Mouse (Mus musculus) kidney, embryonic 15.5 days (tissue): ENCODE data around the gene Hsfy2. TPM values are rescaled to one million over a fixed set of nuclear protein-coding genes. Genes with fewer than 3 reads are reported as not detected.

Experiments used
- ATAC-seq: fragments of 200-750 bp; cut with Nextera tagmentation; replicated peaks from 2 replicates; pipeline ENCODE4 v1.8.0; 2017; ENCODE audit warnings: moderate TSS enrichment; ENCODE audit not compliant: low FRiP score
- H3K27ac ChIP-seq: fragments of 300-500 bp; sonication (generic); 2 replicates; pipeline ENCODE4 v1.5.1; 2015; ENCODE audit warnings: mild to moderate bottlenecking, inconsistent platforms
- H3K27me3 ChIP-seq: fragments of 300-500 bp; sonication (generic); 2 replicates; pipeline ENCODE4 v1.6.1; 2015; ENCODE audit warnings: inconsistent platforms
- H3K36me3 ChIP-seq: fragments of 300-500 bp; sonication (generic); 2 replicates; pipeline ENCODE4 v1.6.1; 2015; ENCODE audit warnings: inconsistent platforms
- H3K4me1 ChIP-seq: fragments of 300-500 bp; sonication (generic); 2 replicates; pipeline ENCODE4 v1.6.1; 2015; ENCODE audit warnings: inconsistent platforms
- H3K4me2 ChIP-seq: fragments of 300-500 bp; sonication (generic); 2 replicates; pipeline ENCODE4 v1.6.1; 2015; ENCODE audit warnings: moderate library complexity, mild to moderate bottlenecking, inconsistent platforms
- H3K4me3 ChIP-seq: fragments of 300-500 bp; sonication (generic); replicated peaks from 2 replicates; pipeline ENCODE4 v1.5.1; 2015; ENCODE audit warnings: mild to moderate bottlenecking, inconsistent platforms
- H3K9ac ChIP-seq: fragments of 300-500 bp; sonication (generic); 2 replicates; pipeline ENCODE4 v1.6.1; 2015; ENCODE audit warnings: mild to moderate bottlenecking, inconsistent platforms
- H3K9me3 ChIP-seq: fragments of 300-500 bp; sonication (generic); replicated peaks from 2 replicates; pipeline ENCODE4 v1.6.1; 2016; ENCODE audit warnings: inconsistent platforms
- WGBS: fragments of 180-500 bp; shearing (Covaris S2); methylation state at CpG from one replicate; pipeline ENCODE4 v1.1.7; 2015; ENCODE audit warnings: mixed read lengths; 5-methylcytosine and 5-hydroxymethylcytosine counted together
- polyA plus RNA-seq: library from polyadenylated mRNA; unstranded; fragments of >200 nt; fragmentation: Nextera tagmentation; extraction: Ambion mirVana; gene quantifications from 2 replicates; pipeline ENCODE4 v1.2.1, GENCODE M21; 2015

The Hsfy2 gene
- polyA plus RNA-seq: not detected in 2 replicates

DNA sequence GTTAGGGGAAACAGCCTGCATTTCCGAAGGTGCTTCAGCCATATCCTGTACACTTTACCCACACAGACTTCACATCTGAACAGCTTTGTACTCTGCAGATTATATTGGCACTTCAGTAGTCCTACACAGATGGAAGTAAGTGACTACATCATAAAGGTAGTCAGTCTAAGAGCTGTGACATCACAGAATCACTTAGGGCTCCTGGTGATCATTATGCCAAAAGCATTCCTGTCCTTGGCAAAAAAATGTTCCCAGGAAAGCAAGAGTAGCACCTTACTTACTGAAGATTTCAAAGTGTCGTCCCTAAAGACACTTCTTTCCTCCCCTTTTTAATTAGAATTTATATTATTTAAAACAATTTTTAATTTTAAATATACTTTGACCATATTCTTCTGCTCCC, at the start of gene Hsfy2:
Gene Hsfy2 (minus strand): TSS at position 101 of the 400 bp plus-strand sequence.
- no peak within 1 kb of the TSS for H3K9ac ChIP-seq
- no peaks in the 10 kb centered on the region for H3K27me3 ChIP-seq
- WGBS: 73% methylated on average over 2 of the region's 2 CpGs
- ATAC-seq: no peak
- no peaks in the 10 kb centered on the region for H3K9me3 ChIP-seq
- H3K36me3 ChIP-seq: no peaks in the 10 kb centered on the region
- H3K4me3 ChIP-seq: no peak within 1 kb of the TSS
- no peaks in the 10 kb centered on the region for H3K4me1 ChIP-seq
- H3K27ac ChIP-seq: no peak within 1 kb of the TSS
- no peak within 1 kb of the TSS for H3K4me2 ChIP-seq

DNA sequence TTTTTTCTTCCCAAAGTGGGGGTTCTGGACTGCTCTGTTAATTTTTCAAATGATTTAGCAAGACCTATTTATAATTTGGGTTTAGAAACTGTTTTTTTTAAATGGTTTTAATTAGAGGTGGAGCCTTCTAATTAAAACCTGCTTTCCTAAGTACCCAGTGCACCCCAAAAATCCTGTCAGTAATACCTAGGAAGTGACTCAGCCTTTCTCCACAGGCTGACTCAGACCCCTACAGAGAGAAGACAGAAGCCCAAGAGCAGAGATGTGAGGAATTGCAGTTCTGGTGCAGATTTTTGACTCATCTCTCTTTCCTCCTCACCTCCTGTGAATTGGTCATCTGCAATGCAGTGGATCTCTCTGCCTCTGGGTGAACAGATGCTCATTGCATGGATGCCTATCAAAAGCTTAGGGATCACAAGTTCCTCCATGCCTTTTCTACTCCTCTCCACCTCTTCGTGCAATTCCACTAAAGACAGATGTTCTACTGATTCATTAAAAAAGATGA, 47.9 kb upstream of the Hsfy2 start:
- Histone ChIP-seq H3K9ac (no peak overlapping the region), H3K4me2 (no peak overlapping the region)
- 96% methylated on average over 1 of the region's 1 CpGs for WGBS

DNA sequence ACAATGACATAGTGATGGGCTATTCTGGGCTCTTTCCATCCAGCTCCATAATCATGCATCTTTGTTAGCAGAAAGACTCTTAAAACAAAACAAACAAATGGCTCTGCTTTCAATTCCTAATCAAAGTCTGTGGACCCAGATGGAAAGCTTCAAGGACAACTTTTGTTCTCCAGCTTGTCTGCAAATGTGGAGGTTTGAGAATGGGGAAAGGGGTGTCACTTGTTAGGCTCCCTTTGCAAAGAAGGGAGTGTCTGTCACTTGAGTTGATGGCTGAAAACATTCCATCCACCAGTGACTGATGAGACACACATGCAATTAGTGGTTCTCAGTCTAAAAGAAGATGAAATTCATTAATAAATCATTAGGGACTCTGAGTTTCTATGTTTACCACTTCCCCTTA, 47.3 kb upstream of the Hsfy2 start:
- Histone ChIP-seq H3K27me3 (no peaks in the 10 kb centered on the region), H3K27ac (no peak overlapping the region), H3K9me3 (no peaks in the 10 kb centered on the region), H3K36me3 (no peaks in the 10 kb centered on the region), H3K4me3 (no peak overlapping the region), H3K4me1 (no peaks in the 10 kb centered on the region), H3K9ac (no peak overlapping the region), H3K4me2 (no peak overlapping the region)
- ATAC-seq: no peak

More for the DNA sequence above, 47.9 kb upstream of the Hsfy2 start:
- Histone ChIP-seq H3K36me3 (no peaks in the 10 kb centered on the region), H3K4me3 (no peak overlapping the region), H3K27me3 (no peaks in the 10 kb centered on the region), H3K4me1 (no peaks in the 10 kb centered on the region), H3K9me3 (no peaks in the 10 kb centered on the region), H3K27ac (no peak overlapping the region)
- ATAC-seq: no peak

DNA sequence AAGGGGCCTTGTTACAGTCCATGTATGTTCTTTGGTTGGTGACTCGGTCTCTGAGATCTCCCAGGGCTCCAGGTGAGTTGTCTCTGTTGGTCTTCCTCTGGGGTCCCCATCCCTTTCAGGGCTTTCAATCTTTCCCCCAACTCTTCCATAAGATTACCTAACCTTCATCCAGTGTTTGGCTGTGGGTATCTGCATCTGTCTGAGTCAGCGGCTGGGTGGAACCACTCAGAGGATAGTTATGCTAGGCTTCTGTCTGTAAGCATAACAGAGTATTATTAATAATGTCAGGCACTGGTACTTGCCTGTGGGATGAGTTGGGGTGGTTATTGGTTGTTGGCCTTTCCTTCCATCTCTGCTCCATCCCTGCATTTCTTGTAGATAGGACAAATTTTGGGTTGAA, 44.0 kb upstream of the Hsfy2 start:
- no peak overlapping the region for H3K4me2 ChIP-seq
- H3K4me3 ChIP-seq: no peak overlapping the region
- H3K27ac ChIP-seq: no peak overlapping the region
- no peaks in the 10 kb centered on the region for H3K9me3 ChIP-seq
- no peaks in the 10 kb centered on the region for H3K36me3 ChIP-seq
- ATAC-seq: no peak
- no peaks in the 10 kb centered on the region for H3K4me1 ChIP-seq
- WGBS: 90% methylated on average over 2 of the region's 2 CpGs
- no peak overlapping the region for H3K9ac ChIP-seq
- H3K27me3 ChIP-seq: no peaks in the 10 kb centered on the region

DNA sequence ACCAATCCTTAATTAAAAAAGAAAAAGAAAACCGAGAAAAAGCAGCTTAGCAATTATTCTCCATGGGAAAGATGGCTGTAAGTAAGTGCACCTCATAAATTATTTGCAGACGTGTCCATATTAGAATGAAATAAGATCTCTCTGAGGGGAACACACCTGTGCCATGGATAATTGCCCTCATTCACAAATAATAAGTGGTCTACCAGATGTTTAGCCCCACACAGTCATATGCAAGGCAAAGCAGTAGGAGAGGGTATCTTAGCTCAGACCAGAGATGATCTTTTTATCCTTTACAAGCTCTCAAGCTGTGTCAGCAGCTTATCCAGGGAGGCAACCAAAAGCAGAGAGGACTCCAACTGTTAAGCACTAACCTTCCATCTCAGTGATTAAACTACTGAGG, 38.0 kb upstream of the Hsfy2 start:
- no peaks in the 10 kb centered on the region for H3K27me3 ChIP-seq
- H3K9me3 ChIP-seq: no peaks in the 10 kb centered on the region
- no peak overlapping the region for H3K4me3 ChIP-seq
- no peaks in the 10 kb centered on the region for H3K36me3 ChIP-seq
- H3K4me2 ChIP-seq: no peak overlapping the region
- H3K27ac ChIP-seq: no peak overlapping the region
- H3K4me1 ChIP-seq: no peaks in the 10 kb centered on the region
- ATAC-seq: no peak
- H3K9ac ChIP-seq: no peak overlapping the region
- WGBS: 24% methylated on average over 2 of the region's 2 CpGs

DNA sequence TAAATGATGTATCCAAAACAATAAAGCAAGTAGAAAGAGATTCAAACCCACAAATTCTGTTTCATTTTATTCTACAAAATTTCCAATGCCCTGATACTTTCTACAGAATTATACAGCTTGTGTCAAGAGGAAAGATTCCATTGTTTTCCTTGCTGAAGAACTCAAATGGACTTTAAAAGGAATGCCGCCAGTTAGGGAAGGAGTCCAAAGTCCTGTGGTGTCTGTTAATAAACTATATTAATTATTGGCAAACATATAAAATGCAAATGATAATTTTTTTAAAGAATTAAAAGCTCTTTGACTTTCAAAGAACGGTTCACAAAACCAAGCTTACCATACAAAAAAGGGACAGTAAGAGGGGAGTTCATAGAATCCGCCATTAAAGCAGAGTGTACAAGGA, 37.4 kb upstream of the Hsfy2 start:
- H3K4me3 ChIP-seq: no peak overlapping the region
- H3K9ac ChIP-seq: no peak overlapping the region
- H3K36me3 ChIP-seq: no peaks in the 10 kb centered on the region
- no peaks in the 10 kb centered on the region for H3K4me1 ChIP-seq
- WGBS: 88% methylated on average over 3 of the region's 3 CpGs
- no peak overlapping the region for H3K4me2 ChIP-seq
- ATAC-seq: no peak
- no peaks in the 10 kb centered on the region for H3K9me3 ChIP-seq
- H3K27me3 ChIP-seq: no peaks in the 10 kb centered on the region
- no peak overlapping the region for H3K27ac ChIP-seq

DNA sequence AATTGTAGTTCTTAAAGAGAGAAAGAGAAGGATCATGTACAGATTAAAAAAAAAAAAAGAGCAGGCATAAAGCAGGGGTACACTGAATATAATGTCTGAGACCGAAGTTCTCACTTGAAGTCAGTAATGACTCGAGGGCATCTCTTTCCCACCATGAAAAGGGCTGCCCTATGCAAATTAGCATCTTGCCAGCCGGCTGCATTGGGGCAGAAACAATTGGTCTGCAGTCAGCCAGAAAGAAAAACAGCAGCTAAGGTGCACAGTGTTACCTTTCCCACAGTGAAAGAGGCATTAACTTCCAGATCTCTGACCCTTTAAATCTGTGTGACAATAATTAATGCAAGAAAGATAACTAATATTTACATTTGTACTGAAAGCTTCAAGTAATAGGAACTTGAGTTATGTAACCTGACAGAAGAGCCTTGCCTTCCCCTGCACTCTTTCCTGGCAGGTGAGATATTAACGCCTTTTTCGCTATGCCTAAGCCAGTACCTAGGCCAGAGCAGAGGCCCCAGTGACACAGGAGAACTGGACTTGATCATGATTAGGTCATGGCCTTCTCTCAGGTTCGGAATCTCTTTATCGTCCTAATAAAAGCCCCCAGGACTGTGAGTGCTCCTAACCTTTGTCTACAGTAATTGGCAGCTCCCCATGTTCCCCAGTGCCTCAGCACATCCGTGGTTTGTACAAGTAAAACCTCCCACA, 34.2 kb upstream of the Hsfy2 start:
- H3K9me3 ChIP-seq: no peaks in the 10 kb centered on the region
- no peaks in the 10 kb centered on the region for H3K27me3 ChIP-seq
- no peaks in the 10 kb centered on the region for H3K4me1 ChIP-seq
- no peak overlapping the region for H3K27ac ChIP-seq
- no peak overlapping the region for H3K4me3 ChIP-seq
- 29% methylated on average over 8 of the region's 8 CpGs for WGBS
- no peak overlapping the region for H3K4me2 ChIP-seq
- peak; percentile 90 for ATAC-seq
- no peaks in the 10 kb centered on the region for H3K36me3 ChIP-seq
- no peak overlapping the region for H3K9ac ChIP-seq

DNA sequence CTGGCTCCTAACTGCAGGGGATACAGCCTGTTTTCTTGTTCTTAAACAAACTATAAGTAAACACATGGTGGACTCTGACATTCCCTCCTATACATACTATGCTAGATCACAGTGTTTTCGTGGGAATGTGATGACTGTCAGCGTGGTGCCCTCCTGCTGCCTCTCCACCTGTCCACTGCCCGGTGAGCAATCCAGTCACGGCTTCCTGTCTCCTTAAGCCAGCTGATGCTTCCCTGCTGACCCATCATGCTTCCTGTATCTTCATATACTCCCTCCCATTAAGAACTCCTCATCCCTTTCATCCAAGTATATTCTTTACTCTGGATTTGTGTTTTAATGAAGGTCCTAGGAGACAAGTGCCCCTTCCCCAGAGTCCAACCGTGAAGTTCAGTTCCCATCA, 33.3 kb upstream of the Hsfy2 start:
- no peak overlapping the region for H3K27ac ChIP-seq
- H3K27me3 ChIP-seq: no peaks in the 10 kb centered on the region
- no peak overlapping the region for H3K4me3 ChIP-seq
- WGBS: 77% methylated on average over 5 of the region's 5 CpGs
- H3K4me2 ChIP-seq: no peak overlapping the region
- H3K4me1 ChIP-seq: no peaks in the 10 kb centered on the region
- no peaks in the 10 kb centered on the region for H3K9me3 ChIP-seq
- no peak for ATAC-seq
- H3K36me3 ChIP-seq: no peaks in the 10 kb centered on the region
- no peak overlapping the region for H3K9ac ChIP-seq

DNA sequence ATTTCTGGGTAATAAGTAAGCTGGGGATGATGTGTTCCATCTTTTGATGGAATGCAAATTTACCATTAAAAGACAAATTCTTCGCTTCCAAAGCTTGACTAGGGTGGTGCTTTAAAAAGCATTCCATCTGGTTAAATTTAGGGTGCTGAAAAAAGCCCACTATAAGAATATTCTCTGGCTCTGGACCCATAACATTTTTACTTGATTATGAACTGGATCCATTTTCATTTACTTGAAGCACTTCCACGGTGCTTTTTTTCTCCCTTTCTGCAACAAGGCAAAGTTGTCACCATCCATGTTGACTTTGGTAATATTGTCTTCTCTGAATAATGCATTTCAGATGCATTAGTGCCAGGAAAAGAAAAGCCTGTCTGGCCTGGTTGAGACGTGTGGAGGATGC, 27.4 kb upstream of the Hsfy2 start:
- no peaks in the 10 kb centered on the region for H3K36me3 ChIP-seq
- H3K4me2 ChIP-seq: no peak overlapping the region
- no peaks in the 10 kb centered on the region for H3K4me1 ChIP-seq
- H3K27ac ChIP-seq: no peak overlapping the region
- no peak overlapping the region for H3K9ac ChIP-seq
- 77% methylated on average over 3 of the region's 3 CpGs for WGBS
- no peaks in the 10 kb centered on the region for H3K27me3 ChIP-seq
- ATAC-seq: no peak
- no peak overlapping the region for H3K4me3 ChIP-seq
- no peaks in the 10 kb centered on the region for H3K9me3 ChIP-seq

DNA sequence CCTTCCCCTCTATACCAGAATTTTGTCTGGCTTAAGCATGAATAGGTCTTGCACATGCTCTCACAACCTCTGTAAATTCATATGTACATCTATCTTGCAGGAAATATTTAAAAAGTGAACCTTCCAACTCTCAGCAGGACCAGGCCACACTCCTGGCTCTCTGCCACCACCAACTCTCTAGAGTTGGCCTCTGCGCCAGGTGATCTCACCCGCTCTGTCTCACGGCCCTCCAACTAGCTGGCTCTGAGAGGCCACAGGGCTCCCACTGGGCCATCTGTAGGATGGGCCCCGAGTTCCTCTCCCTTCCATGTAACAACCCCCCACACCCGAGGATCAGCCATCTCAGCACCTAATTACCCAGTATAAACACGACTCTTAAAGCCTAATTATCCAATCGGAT, 10.4 kb downstream of the Hsfy2 start:
- ATAC-seq: no peak
- Histone ChIP-seq H3K4me1 (no peaks in the 10 kb centered on the region), H3K4me3 (no peak overlapping the region), H3K4me2 (no peak overlapping the region), H3K27ac (no peak overlapping the region), H3K9me3 (no peaks in the 10 kb centered on the region), H3K27me3 (no peaks in the 10 kb centered on the region), H3K9ac (no peak overlapping the region), H3K36me3 (no peaks in the 10 kb centered on the region)
- 89% methylated on average over 7 of the region's 7 CpGs for WGBS

DNA sequence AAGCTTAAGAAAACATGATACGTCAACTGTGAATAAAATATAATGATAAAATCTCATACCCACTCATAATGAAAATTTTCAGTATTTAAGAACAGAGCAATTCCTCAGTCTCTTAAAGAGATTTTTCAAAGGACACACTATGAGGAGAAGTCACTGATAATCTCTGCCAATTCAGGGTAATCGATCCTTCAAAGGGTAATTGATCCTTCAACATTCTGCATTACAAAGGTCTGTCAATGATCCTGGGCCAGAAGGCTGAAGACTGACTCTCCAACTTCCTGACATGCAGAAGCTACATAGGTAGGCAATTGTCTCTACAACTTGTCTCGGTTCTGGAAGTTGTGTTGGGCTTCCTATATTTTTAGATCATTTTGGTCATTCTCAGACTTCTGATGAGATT, 12.9 kb downstream of the Hsfy2 start:
- no peaks in the 10 kb centered on the region for H3K9me3 ChIP-seq
- H3K4me3 ChIP-seq: no peak overlapping the region
- no peak overlapping the region for H3K27ac ChIP-seq
- H3K9ac ChIP-seq: no peak overlapping the region
- no peaks in the 10 kb centered on the region for H3K36me3 ChIP-seq
- ATAC-seq: no peak
- H3K4me1 ChIP-seq: no peaks in the 10 kb centered on the region
- no peaks in the 10 kb centered on the region for H3K27me3 ChIP-seq
- H3K4me2 ChIP-seq: no peak overlapping the region
- WGBS: 69% methylated on average over 3 of the region's 3 CpGs

DNA sequence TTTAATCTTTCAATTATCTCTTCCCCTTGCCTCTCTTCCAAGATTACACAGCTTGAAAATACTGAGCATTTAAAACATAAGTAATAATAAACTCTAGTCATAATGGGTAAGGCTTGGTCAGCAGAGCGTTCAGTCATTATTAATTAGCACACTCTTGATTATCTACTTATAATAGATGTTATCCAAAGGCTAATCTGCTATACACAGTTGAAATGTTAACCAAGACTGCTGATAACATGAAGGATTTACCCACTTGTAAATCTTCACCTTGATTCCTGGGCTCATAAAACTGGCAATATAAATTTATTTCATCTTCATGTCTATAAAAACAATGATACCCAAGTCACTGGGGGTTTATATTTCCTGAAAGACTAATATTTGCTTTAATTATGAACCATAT, 24.9 kb downstream of the Hsfy2 start:
- no peak for ATAC-seq
- 69% methylated on average over 1 of the region's 1 CpGs for WGBS

More for the DNA sequence above, 24.9 kb downstream of the Hsfy2 start:
- H3K4me1 ChIP-seq: no peaks in the 10 kb centered on the region
- H3K27ac ChIP-seq: no peak overlapping the region
- H3K9me3 ChIP-seq: no peaks in the 10 kb centered on the region
- no peaks in the 10 kb centered on the region for H3K36me3 ChIP-seq
- H3K27me3 ChIP-seq: no peaks in the 10 kb centered on the region
- H3K4me2 ChIP-seq: no peak overlapping the region
- no peak overlapping the region for H3K4me3 ChIP-seq
- no peak overlapping the region for H3K9ac ChIP-seq
